Mouse (Mus musculus) heart, postnatal 0 days (tissue): Measurements from ENCODE around the gene Coa4. TPM values are rescaled to one million over a fixed set of nuclear protein-coding genes. Genes with fewer than 3 reads are reported as not detected.
"Not testable (repeated sequence)": the region's sequence is repeated elsewhere in the genome, so short reads cannot be mapped to it uniquely, and the experiment has no call there.

ENCODE experiments used
- ATAC-seq: fragments of 200-750 bp; cut with Nextera tagmentation; 2 replicates; pipeline ENCODE4 v1.8.0; 2017; ENCODE audit warnings: low read depth, moderate number of reproducible peaks, moderate library complexity; ENCODE audit not compliant: insufficient read depth
- DNase-seq: peaks from one replicate; pipeline ENCODE4 v3.0.0-alpha.2; 2016; ENCODE audit warnings: low spot score
- H3K27ac ChIP-seq: fragments of 300-500 bp; sonication (generic); 2 replicates; pipeline ENCODE4 v1.5.1; 2014; ENCODE audit warnings: low read depth, mild to moderate bottlenecking
- H3K27me3 ChIP-seq: fragments of 300-500 bp; sonication (generic); 2 replicates; pipeline ENCODE4 v1.6.1; 2014; ENCODE audit warnings: low read length, mixed read lengths; ENCODE audit not compliant: control insufficient read depth, insufficient read depth
- H3K36me3 ChIP-seq: fragments of 300-500 bp; sonication (generic); replicated peaks from 2 replicates; pipeline ENCODE4 v1.6.1; 2014; ENCODE audit warnings: low read length, mixed read lengths; ENCODE audit not compliant: control insufficient read depth, insufficient read depth
- H3K4me1 ChIP-seq: fragments of 300-500 bp; sonication (generic); 2 replicates; pipeline ENCODE4 v1.6.1; 2014; ENCODE audit warnings: antibody characterized with exemption; ENCODE audit not compliant: control insufficient read depth, insufficient read depth
- H3K4me2 ChIP-seq: fragments of 300-500 bp; sonication (generic); 2 replicates; pipeline ENCODE4 v1.6.1; 2014; ENCODE audit warnings: low read depth, mild to moderate bottlenecking, low read length, moderate library complexity
- H3K4me3 ChIP-seq: fragments of 300-500 bp; sonication (generic); 2 replicates; pipeline ENCODE4 v1.5.1; 2014; ENCODE audit warnings: low read depth, low read length
- H3K9ac ChIP-seq: fragments of 300-500 bp; sonication (generic); replicated peaks from 2 replicates; pipeline ENCODE4 v1.6.1; 2014; ENCODE audit warnings: low read depth, low read length, mixed read lengths
- H3K9me3 ChIP-seq: fragments of 300-500 bp; sonication (generic); replicated peaks from 2 replicates; pipeline ENCODE4 v1.6.1; 2016; ENCODE audit warnings: low read length; ENCODE audit not compliant: control insufficient read depth
- CTCF ChIP-seq: IDR thresholded peaks from 2 replicates; pipeline ENCODE4 v1.5.1; 2016; ENCODE audit warnings: antibody characterized with exemption, control low read depth, low read depth
- EP300 ChIP-seq: IDR thresholded peaks from 2 replicates; pipeline ENCODE4 v1.6.1; 2016; ENCODE audit warnings: antibody characterized with exemption, low read depth
- WGBS: fragments of 180-500 bp; shearing (Covaris S2); extraction: QIAGEN DNeasy Blood & Tissue Kit; methylation state at CpG from one replicate; pipeline ENCODE4 v1.1.7; 2014; 5-methylcytosine and 5-hydroxymethylcytosine counted together
- polyA plus RNA-seq: library from polyadenylated mRNA; unstranded; fragments of >200 nt; fragmentation: Nextera tagmentation; extraction: Ambion mirVana; gene quantifications from 2 replicates; pipeline ENCODE4 v1.2.1, GENCODE M21; 2015
- total RNA-seq: library from RNA; depleted of rRNA; stranded (reverse); fragments of >200 nt; gene quantifications from 2 replicates; pipeline ENCODE4 v1.2.3, GENCODE M21; 2014; ENCODE audit warnings: low replicate concordance

Coa4 gene
- total and polyA plus RNA-seq, 2 experiments from 2014 or later: 4.3 to 21.1 TPM

GRCm38 (mm10) chr7:100554939-100555338 lies 18.1 kb downstream of the Coa4 start:
- DNase-seq: no peak
- ATAC-seq: peak; percentile 22; the same call in 1 of the 2 replicates
- H3K9ac ChIP-seq: no peak overlapping the region
- no peaks in the 10 kb centered on the region for H3K27me3 ChIP-seq
- 49% methylated on average over 5 of the region's 5 CpGs for WGBS
- no peak for TF ChIP-seq EP300
- TF ChIP-seq CTCF: no peak
- peaks cover 12% of the 10 kb centered on the region; the same call in 1 of the 2 replicates for H3K4me1 ChIP-seq
- no peak overlapping the region for H3K4me2 ChIP-seq
- H3K27ac ChIP-seq: peak overlapping the region; percentile 88
- no peak overlapping the region for H3K4me3 ChIP-seq
- no peaks in the 10 kb centered on the region for H3K9me3 ChIP-seq
- H3K36me3 ChIP-seq: peaks cover 18% of the 10 kb centered on the region

GRCm38 (mm10) chr7:100555431-100555951 lies 18.6 kb downstream of the Coa4 start:
- Histone ChIP-seq H3K27ac (peak overlapping the region; percentile 88), H3K36me3 (peaks cover 18% of the 10 kb centered on the region), H3K9me3 (no peaks in the 10 kb centered on the region), H3K4me3 (0 out of 2 replicates have a peak overlapping the region, but pooled peaks have one; percentile 5), H3K27me3 (no peaks in the 10 kb centered on the region), H3K4me2 (peak overlapping the region; percentile 37; the same call in 1 of the 2 replicates), H3K4me1 (peaks cover 12% of the 10 kb centered on the region; the same call in 1 of the 2 replicates), H3K9ac (no peak overlapping the region)
- 27% methylated on average over 13 of the region's 13 CpGs for WGBS
- ATAC-seq: peak; percentile 89
- no peak for TF ChIP-seq CTCF
- TF ChIP-seq EP300: no peak
- DNase-seq: peak; percentile 78

DNA sequence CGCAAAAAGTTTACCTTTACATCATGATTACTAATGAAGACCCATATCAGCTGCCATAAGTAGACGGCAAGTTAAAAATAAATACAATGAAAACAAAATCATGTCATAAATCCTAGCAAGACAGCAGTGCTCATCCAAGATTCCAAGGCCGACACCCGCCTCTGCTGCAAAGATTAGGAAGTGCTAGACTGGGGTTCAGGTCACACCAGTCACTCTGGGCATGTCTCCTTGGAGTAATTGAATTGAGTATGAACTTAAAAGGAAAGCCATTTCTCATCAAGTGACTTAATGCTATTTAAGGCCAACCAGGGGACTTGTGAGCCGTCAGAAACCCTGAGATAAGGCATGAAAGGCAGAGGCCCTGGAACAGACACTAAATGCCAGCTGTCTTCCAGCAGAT lies 20.4 kb downstream of the Coa4 start:
- DNase-seq (no peak), ATAC-seq (no peak)
- H3K27ac ChIP-seq: no peak overlapping the region
- no peaks in the 10 kb centered on the region for H3K9me3 ChIP-seq
- no peaks in the 10 kb centered on the region for H3K27me3 ChIP-seq
- peaks cover 12% of the 10 kb centered on the region; the same call in 1 of the 2 replicates for H3K4me1 ChIP-seq
- H3K36me3 ChIP-seq: peaks cover 14% of the 10 kb centered on the region
- no peak overlapping the region for H3K4me2 ChIP-seq
- WGBS: 53% methylated on average over 5 of the region's 5 CpGs
- no peak overlapping the region for H3K4me3 ChIP-seq
- H3K9ac ChIP-seq: no peak overlapping the region
- TF ChIP-seq CTCF (no peak), EP300 (no peak)

DNA sequence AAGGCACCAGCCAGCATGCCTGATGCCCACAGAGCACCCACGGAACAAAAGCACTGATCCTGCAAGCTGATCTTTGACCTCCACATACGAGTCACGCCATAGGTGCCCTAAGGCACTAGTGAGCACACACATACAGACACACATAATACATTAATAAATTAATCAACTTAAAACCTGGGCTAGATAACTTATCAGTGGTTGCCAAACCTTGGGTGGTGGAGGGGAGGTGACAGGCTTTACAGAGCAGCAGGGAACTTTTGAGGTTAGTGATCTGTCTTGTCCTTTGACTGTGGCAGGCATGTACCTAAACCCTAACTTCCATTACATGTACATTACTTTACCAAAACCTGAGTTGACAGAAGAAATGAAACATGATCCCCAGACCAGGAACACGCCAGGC lies 22.5 kb downstream of the Coa4 start:
- H3K9ac ChIP-seq: no peak overlapping the region
- H3K4me2 ChIP-seq: no peak overlapping the region
- ATAC-seq: no peak
- H3K4me1 ChIP-seq: peaks cover 12% of the 10 kb centered on the region; the same call in 1 of the 2 replicates
- H3K9me3 ChIP-seq: no peaks in the 10 kb centered on the region
- 86% methylated on average over 4 of the region's 4 CpGs for WGBS
- H3K27ac ChIP-seq: no peak overlapping the region
- no peak overlapping the region for H3K4me3 ChIP-seq
- peaks cover 17% of the 10 kb centered on the region for H3K36me3 ChIP-seq
- no peaks in the 10 kb centered on the region for H3K27me3 ChIP-seq
- DNase-seq: no peak
- TF ChIP-seq CTCF (no peak), EP300 (no peak)

DNA sequence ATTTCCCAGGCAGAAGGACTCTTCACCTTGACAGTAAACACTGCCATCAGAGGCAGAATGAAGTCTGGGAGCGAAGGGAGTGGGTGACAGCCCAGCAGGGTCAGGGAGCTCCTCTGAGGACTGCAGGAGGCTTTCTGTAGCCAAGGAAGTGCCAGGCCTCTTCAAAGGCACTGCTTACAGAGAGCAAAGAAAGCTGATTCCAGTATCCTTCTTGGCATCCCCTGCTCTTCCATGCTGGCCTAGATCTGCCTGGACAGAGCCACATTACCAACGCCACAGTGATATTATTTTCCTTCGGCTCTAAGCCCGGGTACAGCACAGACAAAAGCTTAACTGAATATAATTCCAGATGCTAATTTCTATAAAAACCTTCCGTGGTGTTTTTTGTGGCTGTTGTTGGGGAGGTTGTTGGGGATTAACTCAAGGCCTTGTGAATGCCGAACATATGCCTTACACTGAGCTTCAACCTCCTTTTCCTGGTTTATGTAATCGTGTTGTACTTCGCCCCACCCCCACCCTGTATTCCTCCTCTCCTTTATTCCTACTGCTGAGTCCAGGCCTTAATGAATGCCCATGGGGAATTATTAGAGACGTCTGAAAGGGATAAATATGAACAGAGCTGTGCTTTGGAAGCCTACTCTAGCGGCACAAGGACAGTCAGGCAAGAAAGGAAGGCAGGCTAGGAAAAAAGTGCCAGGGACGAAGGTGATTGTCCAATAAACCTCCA lies 25.2 kb downstream of the Coa4 start:
- DNase-seq: no peak
- 78% methylated on average over 11 of the region's 11 CpGs for WGBS
- no peak overlapping the region for H3K9ac ChIP-seq
- no peaks in the 10 kb centered on the region for H3K4me1 ChIP-seq
- ATAC-seq: no peak
- H3K36me3 ChIP-seq: peaks cover 31% of the 10 kb centered on the region
- H3K9me3 ChIP-seq: no peaks in the 10 kb centered on the region
- H3K4me2 ChIP-seq: no peak overlapping the region
- H3K27me3 ChIP-seq: no peaks in the 10 kb centered on the region
- H3K27ac ChIP-seq: no peak overlapping the region
- TF ChIP-seq EP300 (no peak), CTCF (no peak)
- H3K4me3 ChIP-seq: no peak overlapping the region

GRCm38 (mm10) chr7:100567238-100567637 lies 30.4 kb downstream of the Coa4 start:
- 78% methylated on average over 5 of the region's 5 CpGs for WGBS
- H3K27me3 ChIP-seq, DNase-seq, H3K4me2 ChIP-seq, H3K9ac ChIP-seq, H3K27ac ChIP-seq, H3K4me1 ChIP-seq, ATAC-seq, H3K4me3 ChIP-seq, H3K9me3 ChIP-seq: not testable (repeated sequence)
- peak; percentile 7; the same call in 1 of the 2 replicates for TF ChIP-seq CTCF
- peaks cover 41% of the 10 kb centered on the region for H3K36me3 ChIP-seq
